Mouse (Mus musculus) central nervous system, embryonic 18 days (tissue): Measurements from ENCODE around the gene Ptprg. TPM values are rescaled to one million over a fixed set of nuclear protein-coding genes. Genes with fewer than 3 reads are reported as not detected.

Experiments used
- polyA plus RNA-seq: library from polyadenylated mRNA; depleted of rRNA; stranded (reverse); fragments of >200 nt; gene quantifications from 2 replicates; pipeline ENCODE4 v1.2.3, GENCODE M21; 2012; rRNA removed

Ptprg gene
- polyA plus RNA-seq = 29.7 and 33.0 TPM in 2 replicates

DNA sequence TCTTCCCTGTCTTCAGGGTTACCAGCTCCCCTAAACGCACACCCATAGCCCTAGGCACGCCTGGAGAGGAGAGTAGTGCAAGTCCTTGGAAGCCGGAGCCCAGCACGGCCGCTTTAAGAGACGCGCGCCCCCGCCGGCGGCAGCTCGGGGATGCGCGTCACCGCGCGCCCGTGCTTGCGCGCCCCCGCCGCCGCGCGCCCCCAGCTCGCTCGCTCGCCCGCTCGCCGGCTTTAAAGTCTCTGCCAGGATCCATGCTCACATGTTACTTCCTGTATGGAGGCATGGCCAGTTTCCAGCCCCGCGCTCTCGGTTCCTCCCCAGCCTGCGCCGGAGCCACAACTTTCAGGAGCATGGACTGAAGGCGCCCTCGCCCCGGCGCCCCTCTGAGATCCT lies at the start of gene Ptprg:
Gene Ptprg (plus strand): TSS at position 260 of the 393 bp plus-strand sequence.

DNA sequence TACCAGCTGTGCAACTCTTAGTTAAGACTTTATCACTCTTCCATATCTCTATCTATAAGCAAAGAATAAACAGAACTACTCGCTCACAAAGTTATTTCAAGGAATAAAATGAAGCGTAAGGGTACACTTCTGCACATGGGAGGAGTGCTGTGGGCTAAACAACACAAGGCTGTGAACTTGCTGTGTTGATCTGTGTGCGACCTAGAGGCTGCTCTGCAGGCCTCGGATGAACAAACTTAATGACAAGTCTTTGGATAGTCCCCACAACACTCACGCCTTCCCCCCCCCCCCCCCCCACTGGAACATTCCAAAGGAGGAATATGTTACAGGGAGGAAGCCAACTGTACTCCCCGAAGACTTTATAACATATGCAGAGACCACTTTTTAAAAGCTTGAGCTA lies 730.3 kb downstream of the Ptprg start, which contains the start of gene Gm49355:
Gene Gm49355 (plus strand): TSS at position 336 of the 400 bp plus-strand sequence.

DNA sequence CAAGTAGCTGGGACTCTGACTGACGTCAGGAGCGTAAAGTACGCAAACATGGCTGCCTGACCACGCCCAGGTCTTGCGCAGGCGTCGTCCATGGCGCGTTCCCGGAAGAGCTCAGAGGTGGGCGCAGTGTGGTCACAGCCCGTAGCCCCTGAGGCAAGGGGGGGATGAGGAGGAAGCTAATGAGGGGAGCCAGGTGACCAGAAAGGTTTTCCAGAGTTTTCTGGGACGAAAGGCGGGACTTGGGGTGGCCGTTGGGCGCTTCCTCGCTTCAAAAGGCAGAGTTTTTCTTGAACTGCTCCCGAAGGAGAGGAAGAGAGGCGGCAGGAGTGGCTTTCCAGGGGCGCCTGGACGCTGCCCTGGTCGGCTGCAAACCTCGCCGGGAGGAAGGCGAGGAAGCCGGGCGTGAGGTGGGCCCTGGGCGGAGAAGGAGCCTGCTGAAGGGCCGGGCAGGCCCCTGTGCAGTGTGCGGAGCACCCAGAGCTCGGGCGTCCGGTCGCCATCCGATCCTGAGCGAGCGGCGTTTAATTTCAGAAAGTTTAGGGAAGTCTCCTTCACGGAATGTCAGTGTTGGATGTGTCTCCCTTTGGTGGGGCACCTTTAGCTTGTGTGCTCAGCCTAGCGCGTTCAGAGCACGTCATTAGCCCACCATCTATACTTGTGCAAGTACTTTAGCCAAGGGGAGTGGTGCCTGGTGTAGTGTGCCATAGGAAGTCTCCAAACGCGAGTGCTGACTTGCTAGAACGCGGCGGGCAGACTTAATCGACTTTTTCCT lies 731.0 kb downstream of the Ptprg start, which contains the start of gene 3830406C13Rik:
Gene 3830406C13Rik (plus strand): TSS at position 33 of the 772 bp plus-strand sequence.

Other genes with a start within 250 kb of the Ptprg start
- gene Gm3839, start 196.8 kb upstream of the Ptprg start, polyA plus RNA-seq = 0.37 and 0.40 TPM in 2 replicates